Mouse (Mus musculus) limb, embryonic 15.5 days (tissue): ENCODE results near the gene Cnksr1. TPM values are rescaled to one million over a fixed set of nuclear protein-coding genes. Genes with fewer than 3 reads are reported as not detected.
"Not testable (repeated sequence)": the region's sequence is repeated elsewhere in the genome, so short reads cannot be mapped to it uniquely, and the experiment has no call there.

Experiments
- ATAC-seq: fragments of 200-750 bp; cut with Nextera tagmentation; 2 replicates; pipeline ENCODE4 v1.8.0; 2017; ENCODE audit warnings: low read depth, moderate TSS enrichment; ENCODE audit not compliant: insufficient number of reproducible peaks, low FRiP score, low TSS enrichment
- H3K27ac ChIP-seq: fragments of 300-500 bp; sonication (generic); 2 replicates; pipeline ENCODE4 v1.5.1; 2015; ENCODE audit warnings: moderate library complexity, mild to moderate bottlenecking, inconsistent platforms
- H3K27me3 ChIP-seq: fragments of 300-500 bp; sonication (generic); 2 replicates; pipeline ENCODE4 v1.6.1; 2015; ENCODE audit warnings: inconsistent platforms
- H3K36me3 ChIP-seq: fragments of 300-500 bp; sonication (generic); 2 replicates; pipeline ENCODE4 v1.6.1; 2015; ENCODE audit warnings: inconsistent platforms
- H3K4me1 ChIP-seq: fragments of 300-500 bp; sonication (generic); 2 replicates; pipeline ENCODE4 v1.6.1; 2015; ENCODE audit warnings: inconsistent platforms
- H3K4me2 ChIP-seq: fragments of 300-500 bp; sonication (generic); 2 replicates; pipeline ENCODE4 v1.6.1; 2015; ENCODE audit warnings: mild to moderate bottlenecking, inconsistent platforms
- H3K4me3 ChIP-seq: fragments of 300-500 bp; sonication (generic); 2 replicates; pipeline ENCODE4 v1.5.1; 2015; ENCODE audit warnings: mild to moderate bottlenecking, inconsistent platforms
- H3K9ac ChIP-seq: fragments of 300-500 bp; sonication (generic); 2 replicates; pipeline ENCODE4 v1.6.1; 2015; ENCODE audit warnings: inconsistent platforms
- H3K9me3 ChIP-seq: fragments of 300-500 bp; sonication (generic); 2 replicates; pipeline ENCODE4 v1.6.1; 2016; ENCODE audit warnings: inconsistent platforms
- WGBS: fragments of 180-500 bp; shearing (Covaris S2); methylation state at CpG from one replicate; pipeline ENCODE4 v1.1.7; 2015; 5-methylcytosine and 5-hydroxymethylcytosine counted together
- polyA plus RNA-seq: library from polyadenylated mRNA; unstranded; fragments of >200 nt; fragmentation: Nextera tagmentation; extraction: Ambion mirVana; gene quantifications from 2 replicates; pipeline ENCODE4 v1.2.1, GENCODE M21; 2015

The Cnksr1 gene
- 3.6 and 3.9 TPM in 2 replicates for polyA plus RNA-seq

DNA sequence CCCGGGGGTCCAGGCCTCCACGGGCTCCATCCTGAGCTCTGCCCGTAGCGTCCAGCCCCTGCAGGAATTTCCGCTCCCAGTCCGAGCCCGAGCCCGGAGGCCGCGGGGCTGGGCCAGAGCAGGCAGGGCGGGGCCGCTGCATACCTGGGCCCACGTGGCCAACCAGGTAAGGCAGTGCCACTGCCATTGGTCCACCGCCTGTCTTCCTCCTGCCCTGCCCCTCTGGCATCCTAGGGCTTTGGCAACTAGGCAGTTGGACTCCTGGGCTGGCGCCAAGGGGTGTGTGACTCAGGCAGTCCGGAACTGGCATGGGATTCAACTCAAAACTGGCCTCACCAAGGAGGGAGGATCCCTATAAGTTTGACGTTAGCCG is at the start of gene Cnksr1:
Gene Cnksr1 (minus strand): TSS at position 121 of the 373 bp plus-strand sequence.
- WGBS: 2% methylated on average over 18 of the region's 18 CpGs
- peak within 1 kb of the TSS; percentile 17; the same call in 1 of the 2 replicates for H3K27ac ChIP-seq
- H3K9ac ChIP-seq: 0 out of 2 replicates have a peak within 1 kb of the TSS, but pooled peaks have one; percentile 14
- H3K4me2 ChIP-seq: peak within 1 kb of the TSS; percentile 50
- H3K36me3 ChIP-seq: no peaks in the 10 kb centered on the region
- no peak for ATAC-seq
- H3K4me3 ChIP-seq: peak within 1 kb of the TSS; percentile 35
- H3K9me3 ChIP-seq: no peaks in the 10 kb centered on the region
- peaks cover 17% of the 10 kb centered on the region for H3K4me1 ChIP-seq
- H3K27me3 ChIP-seq: peaks cover 17% of the 10 kb centered on the region

DNA sequence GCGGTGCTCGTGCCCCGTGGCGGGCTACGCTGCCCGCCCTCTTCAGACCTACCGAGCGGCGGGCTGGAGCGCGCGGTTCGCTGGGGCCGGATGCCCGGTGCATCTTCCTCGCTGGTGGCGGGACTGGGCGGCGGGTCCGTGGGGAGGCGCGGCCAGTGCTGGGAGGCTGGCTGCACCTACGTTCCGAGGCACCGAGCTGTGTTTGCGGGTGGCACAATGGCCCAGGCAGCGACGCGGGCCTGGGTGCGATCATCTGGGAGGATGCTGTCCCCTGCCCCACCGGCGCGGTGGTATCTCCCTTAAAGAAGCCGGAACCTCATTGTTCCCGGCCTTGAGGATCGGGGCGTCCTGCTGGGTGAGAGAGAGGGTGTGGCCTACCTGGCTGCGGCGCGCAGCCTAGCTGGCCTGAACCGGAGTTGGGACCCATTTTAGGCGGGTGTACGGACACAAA is 49.4 kb upstream of the Cnksr1 start, which contains the start of gene Pdik1l:
Gene Pdik1l (minus strand): TSS at position 321 of the 451 bp plus-strand sequence.
- peak within 1 kb of the TSS; percentile 98 for H3K4me3 ChIP-seq
- peaks cover 13% of the 10 kb centered on the region for H3K36me3 ChIP-seq
- WGBS: under 1% methylated on average over 37 of the region's 43 CpGs
- H3K4me2 ChIP-seq: peak within 1 kb of the TSS; percentile 87
- ATAC-seq: peak; percentile 66
- H3K4me1 ChIP-seq: peaks cover 24% of the 10 kb centered on the region
- no peaks in the 10 kb centered on the region for H3K27me3 ChIP-seq
- peak within 1 kb of the TSS; percentile 98 for H3K9ac ChIP-seq
- no peaks in the 10 kb centered on the region for H3K9me3 ChIP-seq
- peak within 1 kb of the TSS; percentile 99 for H3K27ac ChIP-seq

DNA sequence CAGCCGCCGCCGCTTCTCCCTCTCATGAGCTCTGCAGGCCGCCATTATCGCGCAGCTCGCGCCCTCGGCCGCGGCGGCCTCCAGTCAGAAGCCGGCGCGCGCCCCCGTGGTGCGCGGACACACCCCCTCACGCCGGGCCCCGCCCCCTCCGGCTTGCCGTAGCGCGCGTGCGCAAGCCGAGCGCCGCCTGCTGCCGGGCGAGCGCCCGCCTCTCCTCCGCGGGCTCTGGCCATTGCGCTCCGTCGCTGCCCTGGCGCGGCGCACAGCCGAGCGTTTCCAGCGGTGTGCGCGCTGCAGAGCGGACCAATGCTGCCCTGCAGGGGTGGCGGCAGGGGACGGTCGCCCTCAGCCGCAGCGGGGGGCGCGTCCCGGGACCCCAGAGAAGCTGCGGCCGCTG is 49.0 kb upstream of the Cnksr1 start:
- no peaks in the 10 kb centered on the region for H3K9me3 ChIP-seq
- ATAC-seq: peak; percentile 94
- H3K36me3 ChIP-seq: peaks cover 14% of the 10 kb centered on the region
- no peaks in the 10 kb centered on the region for H3K27me3 ChIP-seq
- peak overlapping the region; percentile 87 for H3K4me2 ChIP-seq
- 0% methylated on average over 30 of the region's 59 CpGs for WGBS
- H3K4me3 ChIP-seq: peak overlapping the region; percentile 98
- peaks cover 24% of the 10 kb centered on the region for H3K4me1 ChIP-seq
- peak overlapping the region; percentile 99 for H3K27ac ChIP-seq
- peak overlapping the region; percentile 98 for H3K9ac ChIP-seq

DNA sequence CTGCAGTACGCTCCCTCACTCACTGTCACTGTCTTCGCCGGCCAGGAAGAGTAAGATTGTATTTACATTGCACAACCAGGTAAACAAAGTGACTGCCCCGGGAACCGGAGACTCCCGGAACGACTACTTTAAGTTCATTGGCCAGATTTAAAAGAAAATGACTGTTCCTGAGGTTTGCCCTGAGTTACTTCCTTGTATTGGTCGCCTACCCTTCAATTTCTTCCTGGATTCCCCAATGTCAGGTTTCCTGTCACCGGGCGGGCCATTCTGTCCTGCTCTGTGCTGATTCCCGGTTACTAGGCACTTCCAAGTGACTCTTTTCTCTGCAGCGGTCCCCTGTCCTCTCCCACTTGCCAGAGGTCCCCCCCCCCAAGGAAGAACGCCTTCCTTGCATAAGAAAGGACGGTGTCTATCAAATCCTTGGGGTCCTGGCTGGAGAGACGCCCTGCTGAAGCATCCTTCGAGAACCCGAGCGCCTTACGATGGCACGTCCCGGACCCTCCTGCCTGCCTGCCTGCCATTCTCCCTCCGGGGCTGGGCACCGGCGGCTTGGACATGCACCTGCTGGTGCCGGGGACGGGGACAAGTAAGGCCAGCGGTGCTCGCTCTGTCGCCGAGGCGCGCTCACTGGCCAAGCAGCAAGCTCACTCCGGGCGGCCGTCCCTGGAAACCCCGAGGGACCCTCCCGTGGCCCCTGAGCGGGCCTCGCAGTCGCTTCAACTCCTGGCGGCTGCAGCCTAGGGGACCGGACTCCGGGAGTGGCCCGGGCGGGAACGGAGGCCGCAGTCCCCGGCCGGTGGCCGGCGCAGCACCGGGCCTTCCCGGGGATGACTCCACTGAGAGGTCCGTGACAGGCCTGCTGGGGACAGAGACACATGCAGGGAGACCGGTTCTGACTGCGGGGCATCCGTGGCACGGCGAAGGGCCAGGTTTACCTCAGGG is 48.3 kb upstream of the Cnksr1 start:
- peaks cover 19% of the 10 kb centered on the region for H3K36me3 ChIP-seq
- H3K9me3 ChIP-seq: no peaks in the 10 kb centered on the region
- peak; percentile 30 for ATAC-seq
- peak overlapping the region; percentile 99 for H3K27ac ChIP-seq
- WGBS: 3% methylated on average over 54 of the region's 59 CpGs
- no peaks in the 10 kb centered on the region for H3K27me3 ChIP-seq
- H3K4me3 ChIP-seq: peak overlapping the region; percentile 98
- H3K4me1 ChIP-seq: peaks cover 24% of the 10 kb centered on the region
- H3K9ac ChIP-seq: peak overlapping the region; percentile 98
- peak overlapping the region; percentile 87 for H3K4me2 ChIP-seq

DNA sequence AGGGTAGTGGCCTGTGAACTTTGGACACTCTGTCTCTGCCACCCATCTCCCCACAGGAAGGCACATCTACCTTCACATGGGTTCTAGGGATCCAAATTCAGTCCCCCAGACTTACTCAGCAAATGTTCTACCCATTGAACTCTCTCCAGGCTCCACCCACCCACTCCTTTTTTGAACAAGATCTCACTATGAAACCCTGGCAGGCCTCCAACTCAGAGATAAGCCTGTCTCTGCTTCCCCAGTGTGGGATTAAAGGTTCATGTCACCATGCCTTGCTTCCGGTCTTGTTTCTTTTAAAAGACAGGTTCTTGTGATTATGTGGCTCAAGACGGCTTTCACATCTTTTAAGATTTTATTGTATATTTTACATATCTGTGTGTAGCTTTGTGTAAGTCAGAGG is 46.7 kb upstream of the Cnksr1 start:
- Histone ChIP-seq H3K9me3 (no peaks in the 10 kb centered on the region), H3K9ac (no peak overlapping the region), H3K4me2 (no peak overlapping the region), H3K4me1 (peaks cover 24% of the 10 kb centered on the region), H3K36me3 (peaks cover 30% of the 10 kb centered on the region), H3K27me3 (no peaks in the 10 kb centered on the region), H3K27ac (no peak overlapping the region), H3K4me3 (no peak overlapping the region)
- WGBS: 86% methylated on average over 2 of the region's 2 CpGs
- no peak for ATAC-seq

DNA sequence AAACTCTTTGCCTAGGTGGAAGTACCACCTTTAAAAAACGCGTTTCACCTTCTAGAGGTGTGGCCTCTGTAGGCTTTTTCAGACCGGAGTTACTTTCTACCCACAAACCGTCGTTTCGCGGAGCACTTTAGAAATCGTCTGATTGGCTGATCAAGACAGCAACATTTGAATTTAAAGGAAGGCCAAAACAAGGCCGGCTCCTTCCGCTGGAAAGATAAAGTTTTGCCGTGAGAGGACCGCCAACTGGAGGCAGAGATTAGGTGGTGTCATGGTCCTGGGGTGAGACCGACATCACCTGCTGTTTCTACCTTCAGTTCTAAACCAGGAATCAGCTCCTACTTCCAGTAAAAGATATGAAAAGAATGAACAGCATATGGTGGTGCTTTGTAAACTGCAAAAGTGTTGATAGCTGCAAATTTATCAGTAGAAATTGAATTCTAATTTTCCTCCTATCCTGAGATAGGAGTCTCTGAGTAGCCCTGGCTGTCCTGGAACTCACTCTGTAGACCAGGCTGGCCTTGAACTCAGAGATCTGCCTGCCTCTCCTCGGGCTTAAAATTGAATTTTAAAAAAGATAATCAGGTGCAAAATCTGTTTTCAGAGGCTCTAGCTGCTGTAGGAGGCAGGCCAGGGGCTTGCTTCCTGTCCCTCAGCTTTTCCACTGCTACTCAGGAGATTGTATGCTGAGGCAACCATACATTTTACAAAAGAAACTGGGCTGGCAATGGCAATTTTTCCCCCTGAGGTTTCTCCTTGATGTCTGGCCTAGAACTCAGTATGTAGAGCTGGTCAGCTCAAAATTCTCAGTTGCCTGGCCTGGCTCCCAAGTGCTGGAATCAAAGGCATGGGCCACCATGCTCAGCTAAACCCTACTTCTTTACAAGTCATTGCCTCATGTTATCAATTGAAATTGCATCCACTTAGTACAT is 35.5 kb upstream of the Cnksr1 start:
- Histone ChIP-seq H3K36me3 (peaks cover 19% of the 10 kb centered on the region), H3K9ac (no peak overlapping the region), H3K4me2 (peak overlapping the region; percentile 38), H3K9me3 (no peaks in the 10 kb centered on the region), H3K4me1 (peaks cover 4% of the 10 kb centered on the region; the same call in 1 of the 2 replicates), H3K4me3 (peak overlapping the region; percentile 11; the same call in 1 of the 2 replicates), H3K27me3 (no peaks in the 10 kb centered on the region), H3K27ac (peak overlapping the region; percentile 34; the same call in 1 of the 2 replicates)
- WGBS: 4% methylated on average over 14 of the region's 14 CpGs
- ATAC-seq: no peak

DNA sequence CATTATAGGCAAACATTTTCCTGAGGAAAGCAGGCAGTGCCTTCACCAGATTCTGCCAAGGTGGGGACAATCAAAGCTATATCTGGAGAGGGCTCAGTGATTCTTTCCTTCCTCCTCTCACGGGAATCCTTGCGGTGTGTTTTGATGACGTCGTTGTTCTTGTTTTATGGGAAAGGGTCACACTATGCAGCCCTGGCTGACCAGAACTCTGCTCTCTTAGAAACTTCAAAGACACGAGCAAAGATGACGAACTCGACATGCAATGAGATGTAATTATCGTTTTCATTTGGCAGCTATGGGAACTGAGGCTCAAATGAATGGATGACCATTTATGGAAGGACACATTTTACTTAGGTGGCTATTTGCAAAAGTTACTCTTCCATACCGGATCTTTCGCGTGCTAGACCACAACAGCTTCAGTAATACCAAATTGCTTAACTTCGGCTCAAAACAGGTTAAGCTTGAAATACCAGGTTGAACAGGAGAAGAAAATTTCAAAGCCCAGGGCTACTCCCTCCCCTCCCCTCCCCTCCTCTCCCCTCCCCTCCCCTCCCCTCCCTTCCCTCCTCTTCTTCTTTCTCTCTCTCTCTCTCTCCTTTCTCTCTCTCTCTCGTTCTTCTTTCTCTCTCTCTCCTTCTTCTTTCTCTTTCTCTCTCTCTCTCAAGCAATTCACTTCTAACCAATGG is 34.7 kb upstream of the Cnksr1 start:
- Histone ChIP-seq H3K36me3 (peaks cover 12% of the 10 kb centered on the region), H3K27me3 (no peaks in the 10 kb centered on the region), H3K4me3 (peak overlapping the region; percentile 11; the same call in 1 of the 2 replicates), H3K9ac (no peak overlapping the region), H3K4me2 (peak overlapping the region; percentile 38), H3K4me1 (peaks cover 4% of the 10 kb centered on the region; the same call in 1 of the 2 replicates), H3K27ac (no peak overlapping the region), H3K9me3 (no peaks in the 10 kb centered on the region)
- WGBS: 14% methylated on average over 13 of the region's 13 CpGs
- no peak for ATAC-seq

DNA sequence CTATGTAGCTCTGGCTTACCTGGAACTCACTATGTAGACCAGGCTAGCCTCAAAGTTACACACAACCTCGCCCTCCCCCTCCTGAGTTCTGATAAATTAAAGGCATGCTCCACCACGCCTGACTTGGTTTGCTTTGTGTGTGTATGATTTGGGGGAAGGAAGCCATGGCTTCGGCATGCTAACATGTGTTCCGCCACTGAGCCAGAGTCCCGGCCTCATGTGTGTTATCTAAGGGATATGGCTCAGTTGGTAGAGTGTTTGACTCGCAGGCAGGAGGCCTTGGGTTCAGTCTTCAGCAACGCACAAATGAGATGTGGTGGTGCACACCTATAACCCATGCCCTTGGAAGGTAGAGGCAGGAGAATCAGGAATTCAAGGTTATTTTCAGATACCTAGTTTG is 33.8 kb upstream of the Cnksr1 start:
- H3K36me3 ChIP-seq: peaks cover 5% of the 10 kb centered on the region
- H3K9me3 ChIP-seq: no peaks in the 10 kb centered on the region
- H3K4me1 ChIP-seq: peaks cover 4% of the 10 kb centered on the region; the same call in 1 of the 2 replicates
- H3K4me2 ChIP-seq: no peak overlapping the region
- WGBS: 85% methylated on average over 7 of the region's 7 CpGs
- H3K4me3 ChIP-seq: no peak overlapping the region
- H3K27ac ChIP-seq: no peak overlapping the region
- H3K27me3 ChIP-seq: no peaks in the 10 kb centered on the region
- H3K9ac ChIP-seq: no peak overlapping the region
- ATAC-seq: no peak

DNA sequence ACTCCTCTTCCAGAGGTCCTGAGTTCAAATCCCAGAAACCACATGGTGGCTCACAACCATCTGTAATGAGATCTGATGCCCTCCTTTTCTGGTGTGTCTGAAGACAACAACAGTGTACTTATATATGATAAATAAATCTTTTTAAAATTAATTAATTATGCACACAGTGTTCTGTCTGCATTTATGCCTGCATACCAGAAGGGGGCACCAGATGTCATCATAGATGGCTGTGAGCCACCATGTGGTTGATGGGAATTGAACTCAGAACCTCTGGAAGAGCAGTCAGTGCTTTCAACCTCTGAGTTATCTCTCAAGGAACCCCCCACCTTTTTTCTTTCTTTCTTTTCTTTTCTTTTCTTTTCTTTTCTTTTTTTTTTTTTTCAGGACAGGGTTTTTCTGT is 31.4 kb upstream of the Cnksr1 start:
- H3K27me3 ChIP-seq, H3K36me3 ChIP-seq, H3K4me1 ChIP-seq, H3K27ac ChIP-seq, H3K9ac ChIP-seq, ATAC-seq, H3K4me3 ChIP-seq, H3K9me3 ChIP-seq, H3K4me2 ChIP-seq: not testable (repeated sequence)

DNA sequence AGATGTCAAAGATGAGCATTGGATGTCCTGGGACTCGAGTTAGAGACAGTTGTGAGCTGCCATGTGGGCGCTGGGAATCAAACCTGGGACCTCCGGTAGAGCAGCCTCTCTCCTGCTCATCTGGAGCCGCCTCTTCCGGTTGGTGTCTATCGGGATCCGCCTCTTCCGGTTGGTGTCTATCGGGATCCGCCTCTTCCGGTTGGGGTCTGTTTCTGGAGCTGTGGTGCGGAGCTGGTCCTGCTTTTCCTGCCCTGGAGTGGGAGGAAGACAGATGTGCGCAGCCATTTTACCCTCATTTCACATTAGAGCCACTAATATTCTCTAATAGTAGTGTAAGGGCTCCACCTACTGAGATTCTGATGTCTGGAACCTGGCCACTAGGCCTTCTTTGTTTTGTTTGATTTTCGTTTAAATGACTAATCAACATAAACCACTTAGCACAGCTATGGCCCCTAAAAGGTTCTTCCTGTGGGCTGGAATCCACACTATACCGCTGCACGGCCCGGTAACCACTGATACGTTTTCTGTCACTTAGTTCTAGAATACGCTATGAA is 30.0 kb upstream of the Cnksr1 start:
- H3K4me3 ChIP-seq: no peak overlapping the region
- 81% methylated on average over 19 of the region's 19 CpGs for WGBS
- no peaks in the 10 kb centered on the region for H3K9me3 ChIP-seq
- H3K27ac ChIP-seq: no peak overlapping the region
- peaks cover 4% of the 10 kb centered on the region; the same call in 1 of the 2 replicates for H3K4me1 ChIP-seq
- H3K27me3 ChIP-seq: no peaks in the 10 kb centered on the region
- H3K36me3 ChIP-seq: no peaks in the 10 kb centered on the region
- H3K9ac ChIP-seq: no peak overlapping the region
- no peak for ATAC-seq
- no peak overlapping the region for H3K4me2 ChIP-seq
